Mouse (Mus musculus): ENCODE results near the gene Cox10. TPM values are rescaled to one million over a fixed set of nuclear protein-coding genes. Genes with fewer than 3 reads are reported as not detected.

The Cox10 gene
- total and polyA plus RNA-seq, 3 experiments: 39.9 to 374 (median 52.2) TPM

DNA sequence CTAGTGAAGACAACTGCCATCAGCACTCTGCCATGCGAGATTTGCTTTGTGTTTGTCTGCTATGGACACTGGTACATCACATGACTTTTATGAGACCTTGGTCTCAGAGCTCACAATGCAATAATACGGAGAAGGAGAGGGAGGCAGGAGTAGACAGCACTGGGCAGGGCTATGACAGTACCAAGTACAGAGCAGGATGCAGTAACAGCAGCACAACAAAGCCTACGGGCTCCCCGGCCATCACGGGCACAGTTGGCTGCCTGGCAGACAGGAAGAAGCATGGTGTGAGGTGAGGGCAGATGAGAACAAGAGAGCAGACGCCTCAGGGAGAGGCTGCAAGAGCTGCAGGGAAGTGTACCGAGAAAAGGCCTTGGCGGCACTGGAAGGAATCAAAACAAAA, 87.3 kb downstream of the Cox10 start:
- Histone ChIP-seq H3K9ac (ENCODE audit: control insufficient read depth, low read depth, low read length, poor library complexity, severe bottlenecking) (no peak overlapping the region), H3K27me3 (ENCODE audit: control insufficient read depth in 1 of 2, insufficient read depth in 2 of 2, low read length in 2 of 2) (no peaks in the 10 kb centered on the region), H3K36me3 (ENCODE audit: control insufficient read depth in 1 of 2, insufficient read depth in 2 of 2, low read length in 2 of 2) (peaks cover 0 to 1% of the 10 kb centered on the region in 2 experiments; a peak in 1 of 4 replicates), H3K79me2 (ENCODE audit: control insufficient read depth, insufficient read depth, low read length, poor library complexity) (no peaks in the 10 kb centered on the region), H3K4me3 (ENCODE audit: control insufficient read depth in 1 of 2, insufficient read depth in 1 of 2, low read depth in 2 of 2, low read length in 2 of 2) (no peak overlapping the region), H3K27ac (ENCODE audit: control insufficient read depth, low read depth, low read length) (no peak overlapping the region), H3K4me1 (ENCODE audit: control insufficient read depth in 1 of 2, insufficient read depth in 2 of 2, low read length in 2 of 2) (no peaks in the 10 kb centered on the region), H3K9me3 (replicated peaks; ENCODE audit: insufficient read depth, low read length) (no peaks in the 10 kb centered on the region)
- TF ChIP-seq MXI1 (IDR thresholded peaks at IDR 0.05; ENCODE audit: low read depth, low read length) (no peak), CHD2 (IDR thresholded peaks at IDR 0.05; ENCODE audit: low read length) (no peak), NRF1 (IDR thresholded peaks at IDR 0.05; ENCODE audit: insufficient read depth, low read depth, low read length, poor library complexity, severe bottlenecking) (no peak), TAL1 (IDR thresholded peaks at IDR 0.05; ENCODE audit: low read length) (no peak), MAFK (IDR thresholded peaks at IDR 0.05; ENCODE audit: borderline replicate concordance, low read depth, low read length) (no peak), SIN3A (IDR thresholded peaks at IDR 0.05; ENCODE audit: low read length) (no peak), HCFC1 (IDR thresholded peaks at IDR 0.05; ENCODE audit: low read depth, low read length) (no peak), MEF2A (IDR thresholded peaks at IDR 0.05; ENCODE audit: extremely low read depth, insufficient replicate concordance, low read depth, low read length, poor library complexity, severe bottlenecking) (no peak), USF1 (IDR thresholded peaks at IDR 0.05; ENCODE audit: low read depth, low read length) (no peak), BHLHE40 (IDR thresholded peaks at IDR 0.05; ENCODE audit: borderline replicate concordance, low read depth, low read length) (no peak), POLR2A (IDR thresholded peaks at IDR 0.05; ENCODE audit: control insufficient read depth in 1 of 2, insufficient read depth in 1 of 2, low read depth in 1 of 2, low read length in 2 of 2, poor library complexity in 1 of 2) (no peak), ELF1 (IDR thresholded peaks at IDR 0.05; ENCODE audit: low read depth, low read length) (no peak), ZMIZ1 (IDR thresholded peaks at IDR 0.05; ENCODE audit: low read depth, low read length) (no peak), KAT2A (conservative IDR thresholded peaks at IDR 0.05; ENCODE audit: low read depth, low read length) (no peak), NELFE (IDR thresholded peaks at IDR 0.05; ENCODE audit: low read depth, low read length) (no peak), ZKSCAN1 (IDR thresholded peaks at IDR 0.05; ENCODE audit: low read depth, low read length) (no peak)
- DNase-seq (ENCODE audit: low read depth, low spot score): no peak

DNA sequence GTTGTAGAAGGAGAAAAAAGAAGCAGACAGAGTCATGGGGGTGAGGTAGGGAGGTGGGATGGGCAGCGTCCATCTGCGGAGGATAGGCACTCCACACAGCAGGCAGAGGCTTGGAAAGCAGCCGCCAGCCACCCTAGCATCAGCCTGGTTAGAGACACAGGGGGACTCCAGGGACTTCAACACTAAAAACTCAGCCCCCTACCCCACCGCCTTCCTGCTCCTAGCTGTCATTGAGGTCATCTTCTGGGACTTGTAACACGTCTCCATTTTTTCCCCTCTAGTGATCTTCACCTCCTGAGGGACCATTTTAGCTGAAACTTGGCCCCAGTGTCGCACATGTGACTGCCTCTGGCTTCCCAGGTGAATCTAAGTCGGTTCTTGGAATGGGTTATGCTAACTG, 88.5 kb downstream of the Cox10 start:
- Histone ChIP-seq H3K4me3 (ENCODE audit: control insufficient read depth in 1 of 2, insufficient read depth in 1 of 2, low read depth in 2 of 2, low read length in 2 of 2) (no peak overlapping the region), H3K4me1 (ENCODE audit: control insufficient read depth in 1 of 2, insufficient read depth in 2 of 2, low read length in 2 of 2) (no peaks in the 10 kb centered on the region), H3K36me3 (ENCODE audit: control insufficient read depth in 1 of 2, insufficient read depth in 2 of 2, low read length in 2 of 2) (peaks cover 0 to 1% of the 10 kb centered on the region in 2 experiments; a peak in 1 of 4 replicates), H3K79me2 (ENCODE audit: control insufficient read depth, insufficient read depth, low read length, poor library complexity) (no peaks in the 10 kb centered on the region), H3K27ac (ENCODE audit: control insufficient read depth, low read depth, low read length) (no peak overlapping the region), H3K9ac (ENCODE audit: control insufficient read depth, low read depth, low read length, poor library complexity, severe bottlenecking) (no peak overlapping the region), H3K27me3 (ENCODE audit: control insufficient read depth in 1 of 2, insufficient read depth in 2 of 2, low read length in 2 of 2) (no peaks in the 10 kb centered on the region), H3K9me3 (replicated peaks; ENCODE audit: insufficient read depth, low read length) (no peaks in the 10 kb centered on the region)
- TF ChIP-seq CHD2 (IDR thresholded peaks at IDR 0.05; ENCODE audit: low read length): no peak
- no peak for DNase-seq (ENCODE audit: low read depth, low spot score)
